Mouse (Mus musculus) testis, adult 2 months (tissue): ENCODE data around the gene Ss18l2.

Experiments
- CTCF ChIP-seq: fragments of 200-500 bp; IDR thresholded peaks from 2 replicates; pipeline ENCODE4 v1.5.1; 2012; ENCODE audit warnings: low read depth, mild to moderate bottlenecking, inconsistent platforms, low read length, moderate library complexity; ENCODE audit not compliant: control insufficient read depth, insufficient read depth, insufficient replicate concordance
- POLR2A ChIP-seq: fragments of 200-500 bp; IDR thresholded peaks from 2 replicates; pipeline ENCODE4 v1.6.1; 2012; ENCODE audit warnings: low read depth, mild to moderate bottlenecking, inconsistent platforms, low read length, moderate library complexity; ENCODE audit not compliant: control insufficient read depth

GRCm38 (mm10) chr9:121704646-121705625 is 5.2 kb upstream of the Ss18l2 start, which contains the start of gene Sec22c:
- peak; percentile 65 for TF ChIP-seq POLR2A
- TF ChIP-seq CTCF = no peak
